Mouse (Mus musculus) monocyte, adult 59 days (primary cell): ENCODE measurements around the gene Cd248. TPM values are rescaled to one million over a fixed set of nuclear protein-coding genes. Genes with fewer than 3 reads are reported as not detected.

Source experiments
- total RNA-seq, 2 experiments: library from RNA; stranded (reverse); gene quantifications; one replicate each; pipeline ENCODE4 v1.2.4; 2023

Gene Cd248
- under 1 TPM in 1 of 2 experiments, not detected in 1; 0.46 TPM for total RNA-seq

DNA sequence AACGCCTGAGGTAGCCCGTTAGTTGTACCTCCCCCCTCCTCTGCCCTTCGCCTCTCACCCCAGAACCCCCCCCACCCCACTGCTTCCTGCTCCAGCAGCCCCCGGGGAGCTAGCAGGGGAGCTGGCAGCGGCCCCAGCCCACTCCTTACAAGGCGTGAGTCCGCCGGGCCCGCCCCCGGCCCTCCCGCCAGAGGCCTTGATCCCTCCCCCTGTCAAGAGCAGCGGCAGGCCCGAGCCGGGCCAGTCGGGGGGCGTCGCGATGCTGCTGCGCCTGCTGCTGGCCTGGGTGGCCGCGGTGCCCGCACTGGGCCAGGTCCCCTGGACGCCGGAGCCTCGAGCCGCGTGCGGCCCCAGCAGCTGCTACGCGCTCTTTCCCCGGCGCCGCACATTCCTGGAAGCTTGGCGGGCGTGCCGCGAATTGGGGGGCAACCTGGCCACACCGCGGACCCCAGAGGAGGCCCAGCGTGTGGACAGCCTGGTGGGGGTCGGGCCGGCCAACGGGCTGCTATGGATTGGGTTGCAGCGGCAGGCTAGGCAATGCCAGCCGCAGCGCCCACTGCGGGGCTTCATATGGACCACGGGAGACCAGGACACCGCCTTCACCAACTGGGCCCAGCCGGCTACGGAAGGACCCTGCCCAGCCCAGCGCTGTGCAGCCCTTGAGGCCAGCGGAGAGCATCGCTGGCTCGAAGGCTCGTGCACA lies at the start of gene Cd248:
TSS of gene Cd248 (plus strand) at position 212 of the 703 bp plus-strand sequence.

DNA sequence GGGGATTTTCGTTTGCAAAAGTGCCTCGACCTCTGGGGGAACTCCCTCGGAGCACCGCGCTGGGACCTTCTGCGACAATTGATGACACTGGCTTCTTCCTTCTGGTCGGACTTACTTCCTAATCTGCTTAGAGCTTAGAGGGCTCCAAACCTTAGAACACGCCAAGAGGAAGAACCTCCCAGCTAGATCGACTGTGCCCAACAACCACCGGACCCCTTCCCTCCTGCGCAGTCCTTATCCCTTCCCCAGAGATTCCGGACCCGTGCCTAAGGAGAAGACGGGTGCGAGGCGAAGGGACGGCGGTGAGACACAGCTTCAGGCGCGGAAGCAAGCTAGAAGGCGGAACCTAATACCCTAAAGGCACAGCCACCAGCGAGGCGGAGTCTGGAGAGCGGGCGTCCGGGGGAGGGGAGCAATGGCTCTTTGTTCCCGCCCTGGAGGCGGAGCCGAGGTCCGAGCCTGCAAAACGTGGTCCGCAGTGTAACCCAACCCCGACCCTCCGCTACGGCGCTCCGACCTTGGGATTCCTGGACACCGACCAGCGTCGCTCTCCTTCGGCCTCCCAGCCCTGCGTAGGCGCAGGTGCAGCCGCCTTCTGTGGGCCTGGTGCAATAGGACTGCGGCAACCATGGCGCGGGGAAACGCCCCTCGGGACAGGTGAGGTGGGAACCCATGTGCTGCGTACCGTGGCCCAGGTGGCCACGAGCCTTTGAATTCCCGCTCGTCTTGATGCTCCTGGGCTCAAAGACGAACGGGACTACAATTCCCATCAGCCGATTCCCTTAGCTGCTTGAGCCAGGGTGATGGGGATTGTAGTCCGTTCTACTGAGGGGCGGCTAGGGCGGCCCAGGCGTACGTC lies 44.0 kb upstream of the Cd248 start, which contains the start of gene Slc29a2:
TSS of gene Slc29a2 (plus strand) at position 240 of the 859 bp plus-strand sequence.

DNA sequence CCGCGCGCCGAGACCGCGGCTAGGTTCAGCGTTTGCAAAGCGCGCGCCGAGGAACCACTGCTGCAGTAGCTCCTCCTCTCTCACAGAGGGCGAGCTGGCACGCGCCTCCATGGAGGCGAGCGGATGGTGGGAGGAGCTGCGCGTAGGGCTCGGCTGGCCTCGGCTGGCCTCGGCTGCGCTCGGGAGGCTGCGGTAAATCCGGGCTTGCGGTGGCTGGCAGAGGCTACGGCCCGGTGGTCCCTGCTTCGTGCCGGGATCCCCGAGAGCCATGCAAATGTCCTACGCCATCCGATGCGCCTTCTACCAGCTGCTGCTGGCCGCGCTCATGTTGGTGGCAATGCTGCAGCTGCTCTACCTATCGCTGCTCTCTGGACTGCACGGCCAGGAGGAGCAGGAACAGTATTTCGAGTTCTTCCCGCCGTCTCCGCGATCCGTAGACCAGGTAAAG lies 29.1 kb upstream of the Cd248 start, which contains the start of the genes B4gat1 and AC124502.3:
TSS of gene B4gat1 (plus strand) at position 118 of the 448 bp plus-strand sequence.
TSS of gene AC124502.3 (plus strand) at position 183 of the 448 bp plus-strand sequence.

GRCm38 (mm10) chr19:5040862-5041523 lies 26.9 kb upstream of the Cd248 start, which contains the start of gene Brms1:
TSS of gene Brms1 (plus strand) at chr19:5041354.

DNA sequence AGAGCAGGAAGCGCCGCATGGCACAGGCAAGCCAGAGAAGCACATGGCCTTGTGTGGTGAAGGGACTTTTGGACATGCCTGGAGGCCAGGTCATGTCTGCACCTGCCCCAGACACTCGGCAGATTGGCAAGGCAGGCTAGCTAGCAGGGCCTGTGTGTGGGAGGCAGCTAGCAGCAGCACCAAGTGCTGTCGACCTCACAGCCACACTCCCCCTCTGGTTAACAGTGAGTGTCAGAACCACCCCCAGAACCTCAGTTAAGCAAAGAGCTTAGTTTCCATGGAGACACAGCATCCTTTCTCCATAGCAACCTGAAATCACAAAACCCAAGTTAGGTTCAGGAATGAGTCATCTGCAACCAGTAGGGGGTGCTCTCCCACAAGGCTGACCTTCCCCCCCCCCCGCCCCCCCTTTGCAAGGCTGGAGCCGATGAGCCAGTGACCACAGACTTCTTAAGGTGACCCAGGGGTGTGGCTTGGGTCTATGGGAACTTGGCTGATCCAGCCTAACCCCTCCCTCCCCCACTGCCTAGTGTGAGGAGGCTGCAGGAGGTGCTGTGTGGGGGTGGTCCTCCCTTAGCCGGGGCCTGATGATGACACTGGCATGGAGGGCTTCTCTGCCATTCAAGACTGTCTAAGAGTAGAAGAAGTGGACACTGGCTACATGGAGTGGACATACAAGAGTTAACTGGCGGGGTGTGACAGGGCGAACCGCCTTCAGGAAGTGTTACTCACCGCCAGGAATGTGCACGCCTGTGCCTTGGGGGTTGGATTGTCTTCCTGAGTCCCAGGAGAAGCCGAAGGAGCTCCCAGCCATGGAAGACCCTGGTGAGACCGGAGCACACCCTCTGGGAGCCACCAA lies 17.6 kb upstream of the Cd248 start, which contains the start of gene Rin1:
TSS of gene Rin1 (plus strand) at position 435 of the 859 bp plus-strand sequence.

GRCm38 (mm10) chr19:5085145-5085863 lies 17.4 kb downstream of the Cd248 start, which contains the start of gene Tmem151a:
TSS of gene Tmem151a (minus strand) at chr19:5085531.

GRCm38 (mm10) chr19:5087884-5088728 lies 20.2 kb downstream of the Cd248 start, which contains the start of gene Yif1a:
TSS of gene Yif1a (plus strand) at chr19:5088538.

GRCm38 (mm10) chr19:5098363-5099143 lies 30.7 kb downstream of the Cd248 start, which contains the start of gene Cnih2:
TSS of gene Cnih2 (minus strand) at chr19:5098521.

DNA sequence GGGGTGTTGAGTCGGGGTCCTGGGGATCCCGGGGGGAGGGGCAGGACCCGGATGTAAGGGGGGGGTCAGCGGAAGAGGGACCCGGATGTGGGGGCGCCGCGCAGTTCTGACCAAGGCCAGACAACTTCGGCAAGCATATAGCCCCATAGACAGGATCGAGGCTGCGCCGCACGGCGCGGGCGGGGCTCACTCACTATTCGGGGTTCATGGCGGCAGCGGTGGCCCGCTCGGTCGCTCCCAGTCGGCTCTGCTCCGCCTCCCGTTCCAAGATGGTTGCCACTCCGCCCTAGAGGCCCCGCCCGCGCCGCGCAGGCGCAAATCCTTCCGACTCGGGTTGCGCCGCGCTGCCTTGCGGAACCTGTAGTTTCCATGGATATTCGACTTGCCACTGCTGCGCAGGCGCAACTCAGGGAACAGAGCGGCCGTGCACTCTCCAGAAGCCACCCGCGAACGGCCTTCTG lies 38.9 kb downstream of the Cd248 start, which contains the start of gene Rab1b:
TSS of gene Rab1b (minus strand) at position 342 of the 461 bp plus-strand sequence.

GRCm38 (mm10) chr19:5118384-5118698 lies 50.5 kb downstream of the Cd248 start, which contains the start of gene Klc2:
TSS of gene Klc2 (minus strand) at chr19:5118560.

Other genes with a start within 250 kb of the Cd248 start
- 10 to 100 TPM; 30.3 to 37.9 TPM for gene Ccs, start 228.7 kb upstream of the Cd248 start, total RNA-seq
- gene Ccdc87, start 228.7 kb upstream of the Cd248 start, total RNA-seq = not detected
- 10 to 100 TPM; 15.4 to 24.4 TPM for gene Ctsf, start 212.9 kb upstream of the Cd248 start, total RNA-seq
- not detected for gene Actn3, start 190.2 kb upstream of the Cd248 start, total RNA-seq
- 1 to 10 TPM; 6.1 to 6.4 TPM for gene Zdhhc24, start 189.4 kb upstream of the Cd248 start, total RNA-seq
- gene Bbs1, start 161.4 kb upstream of the Cd248 start, total RNA-seq = 1 to 10 TPM in 1 of 2 experiments, under 1 TPM in 1; 0.52 to 1.1 TPM
- gene Dpp3, start 139.8 kb upstream of the Cd248 start, total RNA-seq = 10 to 100 TPM; 65.0 to 67.8 TPM
- gene Peli3, start 125.0 kb upstream of the Cd248 start, total RNA-seq = 1 to 10 TPM; 1.3 to 1.9 TPM
- gene Mrpl11, start 105.9 kb upstream of the Cd248 start, total RNA-seq = 10 to 100 TPM; 17.5 to 20.4 TPM
- gene Npas4, start 77.8 kb upstream of the Cd248 start, total RNA-seq = not detected
- gene Slc29a2, start 44.2 kb upstream of the Cd248 start, total RNA-seq = 1 to 10 TPM; 3.9 to 6.4 TPM
- gene B4gat1, start 29.3 kb upstream of the Cd248 start, total RNA-seq = 10 to 100 TPM in 1 of 2 experiments, 1 to 10 TPM in 1; 9.0 to 12.8 TPM
- gene AC124502.3, start 29.2 kb upstream of the Cd248 start, total RNA-seq = 1 to 10 TPM in 1 of 2 experiments, under 1 TPM in 1; 0.46 to 2.7 TPM
- 10 to 100 TPM; 55.4 to 63.3 TPM for gene Brms1, start 26.7 kb upstream of the Cd248 start, total RNA-seq
- 1 to 10 TPM; 2.5 to 2.6 TPM for gene Rin1, start 17.6 kb upstream of the Cd248 start, total RNA-seq
- gene Tmem151a, start 17.5 kb downstream of the Cd248 start, total RNA-seq = 1 to 10 TPM in 1 of 2 experiments, under 1 TPM in 1; 0.89 to 3.0 TPM
- gene Yif1a, start 20.5 kb downstream of the Cd248 start, total RNA-seq = 10 to 100 TPM; 24.5 to 29.6 TPM
- gene Cnih2, start 30.4 kb downstream of the Cd248 start, total RNA-seq = under 1 TPM; 0.60 to 0.79 TPM
- gene Rab1b, start 39.0 kb downstream of the Cd248 start, total RNA-seq = 100 to 1,000 TPM; 138 to 140 TPM
- gene Klc2, start 50.5 kb downstream of the Cd248 start, total RNA-seq = 10 to 100 TPM; 18.8 to 23.2 TPM
- gene Pacs1, start 205.0 kb downstream of the Cd248 start, total RNA-seq = 10 to 100 TPM; 53.1 to 60.2 TPM
- gene Sf3b2, start 227.4 kb downstream of the Cd248 start, total RNA-seq = 100 to 1,000 TPM; 156 to 186 TPM
- gene Gal3st3, start 230.3 kb downstream of the Cd248 start, total RNA-seq = not detected